Mouse (Mus musculus) limb, embryonic 13.5 days (tissue): ENCODE measurements around the gene Clasp2. TPM values are rescaled to one million over a fixed set of nuclear protein-coding genes. Genes with fewer than 3 reads are reported as not detected.
"Not testable (repeated sequence)": the region's sequence is repeated elsewhere in the genome, so short reads cannot be mapped to it uniquely, and the experiment has no call there.

Experiments used
- ATAC-seq: fragments of 200-750 bp; cut with Nextera tagmentation; 2 replicates; pipeline ENCODE4 v1.8.0; 2017; ENCODE audit warnings: low read depth, moderate number of reproducible peaks, moderate TSS enrichment; ENCODE audit not compliant: low FRiP score
- H3K27ac ChIP-seq: fragments of 300-500 bp; sonication (generic); 2 replicates; pipeline ENCODE4 v1.5.1; 2015; ENCODE audit warnings: inconsistent platforms, mild to moderate bottlenecking, moderate library complexity
- H3K27me3 ChIP-seq: fragments of 300-500 bp; sonication (generic); 2 replicates; pipeline ENCODE4 v1.6.1; 2015; ENCODE audit warnings: mild to moderate bottlenecking, inconsistent platforms
- H3K36me3 ChIP-seq: fragments of 300-500 bp; sonication (generic); 2 replicates; pipeline ENCODE4 v1.6.1; 2015; ENCODE audit warnings: inconsistent platforms, mild to moderate bottlenecking, moderate library complexity
- H3K4me1 ChIP-seq: fragments of 300-500 bp; sonication (generic); 2 replicates; pipeline ENCODE4 v1.6.1; 2015; ENCODE audit warnings: inconsistent platforms
- H3K4me2 ChIP-seq: fragments of 300-500 bp; sonication (generic); replicated peaks from 2 replicates; pipeline ENCODE4 v1.6.1; 2015; ENCODE audit warnings: inconsistent platforms, mild to moderate bottlenecking, moderate library complexity
- H3K4me3 ChIP-seq: fragments of 300-500 bp; sonication (generic); 2 replicates; pipeline ENCODE4 v1.5.1; 2015; ENCODE audit warnings: moderate library complexity, mild to moderate bottlenecking, inconsistent platforms
- H3K9ac ChIP-seq: fragments of 300-500 bp; sonication (generic); 2 replicates; pipeline ENCODE4 v1.6.1; 2015; ENCODE audit warnings: mild to moderate bottlenecking, inconsistent platforms
- H3K9me3 ChIP-seq: fragments of 300-500 bp; sonication (generic); 2 replicates; pipeline ENCODE4 v1.6.1; 2016; ENCODE audit warnings: inconsistent platforms
- WGBS: fragments of 180-500 bp; shearing (Covaris S2); methylation state at CpG from one replicate; pipeline ENCODE4 v1.1.7; 2015; 5-methylcytosine and 5-hydroxymethylcytosine counted together
- polyA plus RNA-seq: library from polyadenylated mRNA; unstranded; fragments of >200 nt; fragmentation: Nextera tagmentation; extraction: Ambion mirVana; gene quantifications from 2 replicates; pipeline ENCODE4 v1.2.1, GENCODE M21; 2015

Gene Clasp2
- polyA plus RNA-seq: 27.6 and 28.1 TPM in 2 replicates

DNA sequence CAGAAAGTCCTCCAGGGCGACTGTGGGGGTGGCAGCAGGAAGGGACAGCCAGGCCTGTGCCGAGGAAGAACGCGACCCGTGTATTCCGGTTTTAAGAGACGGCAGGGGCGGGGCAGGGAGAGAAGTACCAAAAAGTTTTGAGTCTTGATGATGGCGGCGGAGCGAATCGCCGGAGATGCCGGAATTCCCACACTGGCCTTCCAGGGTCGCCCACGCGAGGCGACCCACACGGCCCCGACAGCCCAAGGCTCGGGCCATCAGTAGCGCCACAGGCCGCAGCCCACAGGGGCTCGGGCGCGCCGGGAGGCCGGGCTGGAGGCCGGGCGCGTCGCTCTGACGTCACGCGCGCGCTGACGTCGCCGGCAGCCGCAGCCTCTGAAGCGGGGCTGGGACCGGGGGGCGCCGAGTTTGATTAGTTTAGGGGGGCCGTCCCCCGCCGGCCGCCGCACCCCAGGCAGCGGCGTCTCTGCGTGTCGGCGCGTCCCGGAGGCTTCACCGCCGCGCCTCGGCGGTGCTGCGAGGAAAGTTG lies at the start of gene Clasp2:
TSS of gene Clasp2 (plus strand) at position 366 of the 529 bp plus-strand sequence.
- Histone ChIP-seq H3K9ac (peak within 1 kb of the TSS; percentile 91), H3K27ac (peak within 1 kb of the TSS; percentile 70), H3K27me3 (no peaks in the 10 kb centered on the region), H3K36me3 (no peaks in the 10 kb centered on the region), H3K4me2 (peak within 1 kb of the TSS; percentile 97), H3K9me3 (no peaks in the 10 kb centered on the region), H3K4me3 (peak within 1 kb of the TSS; percentile 92), H3K4me1 (peaks cover 18% of the 10 kb centered on the region)
- WGBS: under 1% methylated on average over 60 of the region's 63 CpGs
- peak; percentile 97 for ATAC-seq

DNA sequence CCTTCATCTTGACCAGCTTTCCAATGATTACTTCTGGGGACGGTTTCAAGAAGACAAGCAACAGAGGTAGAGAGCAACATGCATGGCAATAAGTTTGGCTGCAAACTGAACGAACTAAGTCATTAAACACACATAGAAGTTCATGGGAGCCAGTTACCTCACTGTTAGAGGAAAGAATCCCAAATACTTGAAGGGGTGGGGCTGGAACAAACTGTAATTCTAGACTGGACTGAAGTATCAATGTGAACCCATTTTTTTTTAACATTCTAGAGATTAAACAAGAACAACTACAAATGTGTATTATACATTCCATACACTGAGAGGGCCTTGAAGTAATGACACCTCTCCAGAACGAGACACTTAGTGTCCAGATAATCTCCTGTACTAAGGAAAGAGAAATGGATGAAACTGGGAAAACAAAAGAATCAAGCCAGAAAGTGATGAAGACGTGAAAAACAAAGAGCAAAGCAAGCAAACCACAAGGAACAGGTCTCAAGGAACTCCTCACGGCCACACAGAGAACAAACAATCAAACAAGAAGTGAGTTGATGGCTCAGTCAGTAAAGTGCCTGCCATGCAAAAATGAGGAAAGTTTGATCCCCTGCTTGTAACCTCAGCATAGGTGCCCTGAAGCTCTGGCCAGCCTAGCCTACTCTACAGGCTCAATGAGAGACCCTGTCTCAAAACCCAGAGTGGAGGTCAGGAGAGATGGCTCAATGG lies 39.7 kb upstream of the Clasp2 start:
- peaks cover 20% of the 10 kb centered on the region for H3K4me1 ChIP-seq
- no peak for ATAC-seq
- H3K4me2 ChIP-seq: no peak overlapping the region
- WGBS: 82% methylated on average over 5 of the region's 5 CpGs
- H3K9me3 ChIP-seq: no peaks in the 10 kb centered on the region
- no peak overlapping the region for H3K9ac ChIP-seq
- H3K27me3 ChIP-seq: no peaks in the 10 kb centered on the region
- H3K4me3 ChIP-seq: no peak overlapping the region
- H3K27ac ChIP-seq: no peak overlapping the region
- peaks cover 22% of the 10 kb centered on the region for H3K36me3 ChIP-seq

DNA sequence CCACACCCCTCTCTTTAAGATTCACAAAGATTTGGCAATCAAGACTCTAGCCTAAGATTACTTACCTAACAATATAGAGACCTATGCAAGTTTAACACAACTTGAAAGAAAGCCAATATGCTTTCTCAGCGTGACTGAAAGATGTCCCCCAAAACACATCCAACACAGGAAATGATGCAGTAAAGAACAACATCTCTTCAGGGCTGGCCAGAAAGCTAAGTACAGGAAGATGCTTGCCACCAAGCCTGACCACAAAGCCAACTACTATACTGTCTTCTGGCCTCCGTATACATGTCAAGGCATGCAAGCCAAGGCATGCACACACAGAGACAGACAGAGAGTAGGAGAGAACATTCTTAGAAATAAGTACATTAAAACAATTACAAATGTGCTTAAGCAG lies 35.2 kb upstream of the Clasp2 start:
- 72% methylated on average over 2 of the region's 2 CpGs for WGBS
- H3K36me3 ChIP-seq: no peaks in the 10 kb centered on the region
- no peak overlapping the region for H3K9ac ChIP-seq
- peak overlapping the region; percentile 81 for H3K4me2 ChIP-seq
- H3K4me3 ChIP-seq: peak overlapping the region; percentile 96
- no peak overlapping the region for H3K27ac ChIP-seq
- no peak for ATAC-seq
- peaks cover 26% of the 10 kb centered on the region for H3K4me1 ChIP-seq
- no peaks in the 10 kb centered on the region for H3K27me3 ChIP-seq
- H3K9me3 ChIP-seq: no peaks in the 10 kb centered on the region

DNA sequence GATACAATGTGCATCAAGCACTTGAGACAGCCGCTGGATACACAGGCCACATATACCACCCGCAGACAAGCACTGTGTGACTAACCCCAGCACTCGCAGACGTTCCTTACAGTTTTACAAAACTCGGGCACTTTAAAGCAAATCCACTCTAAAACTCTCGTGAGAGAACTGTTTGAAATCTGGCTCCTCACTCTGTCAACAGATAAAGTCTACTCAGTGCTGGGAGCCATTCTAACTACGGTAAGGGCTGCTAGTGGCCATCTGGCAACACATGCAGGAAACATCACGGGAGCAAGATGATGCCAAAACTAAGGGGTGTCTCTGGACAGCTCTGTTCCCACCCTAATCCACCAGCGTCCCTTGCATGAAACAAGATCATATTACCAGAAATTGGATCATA lies 34.4 kb upstream of the Clasp2 start:
- WGBS: 54% methylated on average over 9 of the region's 9 CpGs
- H3K27ac ChIP-seq: no peak overlapping the region
- no peak for ATAC-seq
- H3K4me2 ChIP-seq: peak overlapping the region; percentile 81
- H3K9ac ChIP-seq: peak overlapping the region; percentile 98
- no peaks in the 10 kb centered on the region for H3K9me3 ChIP-seq
- peak overlapping the region; percentile 96 for H3K4me3 ChIP-seq
- peaks cover 26% of the 10 kb centered on the region for H3K4me1 ChIP-seq
- no peaks in the 10 kb centered on the region for H3K36me3 ChIP-seq
- H3K27me3 ChIP-seq: no peaks in the 10 kb centered on the region

DNA sequence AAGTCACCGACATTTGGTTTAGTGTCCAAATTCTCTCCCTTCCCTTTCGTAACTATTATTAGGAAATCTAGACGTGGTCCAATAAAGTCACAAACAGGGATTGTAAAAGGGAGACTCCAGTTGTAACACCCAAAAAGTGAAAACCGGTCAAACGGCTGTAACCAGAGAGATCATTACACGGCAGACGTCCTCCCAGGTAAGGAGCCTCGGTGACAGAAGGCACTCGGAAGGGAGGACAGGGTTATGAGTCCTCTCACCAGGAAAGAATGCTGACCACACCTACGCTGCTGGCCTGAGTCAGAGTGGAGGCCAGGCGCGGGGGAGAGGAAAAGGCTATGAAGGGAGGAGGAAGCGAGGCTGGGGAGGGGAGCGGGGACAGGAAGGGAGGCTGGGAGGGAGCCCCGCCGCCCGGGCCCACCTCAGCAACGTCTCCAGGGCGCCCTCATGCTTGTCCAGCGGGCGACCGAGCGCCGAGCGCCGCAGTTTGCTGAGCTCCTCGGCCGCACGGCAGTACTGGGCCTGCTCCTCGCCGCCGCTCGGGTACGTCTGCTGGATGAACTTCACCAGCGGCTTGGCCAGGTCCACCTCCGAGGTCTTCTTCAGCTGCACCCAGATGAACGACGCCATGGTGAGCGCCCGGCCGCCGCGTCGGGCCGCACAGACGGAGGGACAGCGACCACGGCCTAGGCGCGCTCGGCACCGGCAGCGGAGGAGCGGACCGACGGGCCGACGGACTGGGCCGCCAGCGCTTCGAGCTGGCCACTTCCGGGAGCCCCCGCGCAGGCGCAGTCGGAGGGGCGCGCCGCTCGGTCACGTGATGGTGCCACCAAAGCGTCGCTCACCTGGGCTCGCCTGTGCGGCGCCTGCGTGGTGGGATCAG lies 33.6 kb upstream of the Clasp2 start, which contains the start of gene Pdcd6ip:
TSS of gene Pdcd6ip (minus strand) at position 779 of the 880 bp plus-strand sequence.
- peak within 1 kb of the TSS; percentile 81 for H3K4me2 ChIP-seq
- under 1% methylated on average over 72 of the region's 77 CpGs for WGBS
- H3K9me3 ChIP-seq: no peaks in the 10 kb centered on the region
- ATAC-seq: peak; percentile 92
- H3K36me3 ChIP-seq: no peaks in the 10 kb centered on the region
- H3K4me3 ChIP-seq: peak within 1 kb of the TSS; percentile 96
- no peaks in the 10 kb centered on the region for H3K27me3 ChIP-seq
- H3K4me1 ChIP-seq: peaks cover 26% of the 10 kb centered on the region
- peak within 1 kb of the TSS; percentile 88 for H3K27ac ChIP-seq
- peak within 1 kb of the TSS; percentile 98 for H3K9ac ChIP-seq

DNA sequence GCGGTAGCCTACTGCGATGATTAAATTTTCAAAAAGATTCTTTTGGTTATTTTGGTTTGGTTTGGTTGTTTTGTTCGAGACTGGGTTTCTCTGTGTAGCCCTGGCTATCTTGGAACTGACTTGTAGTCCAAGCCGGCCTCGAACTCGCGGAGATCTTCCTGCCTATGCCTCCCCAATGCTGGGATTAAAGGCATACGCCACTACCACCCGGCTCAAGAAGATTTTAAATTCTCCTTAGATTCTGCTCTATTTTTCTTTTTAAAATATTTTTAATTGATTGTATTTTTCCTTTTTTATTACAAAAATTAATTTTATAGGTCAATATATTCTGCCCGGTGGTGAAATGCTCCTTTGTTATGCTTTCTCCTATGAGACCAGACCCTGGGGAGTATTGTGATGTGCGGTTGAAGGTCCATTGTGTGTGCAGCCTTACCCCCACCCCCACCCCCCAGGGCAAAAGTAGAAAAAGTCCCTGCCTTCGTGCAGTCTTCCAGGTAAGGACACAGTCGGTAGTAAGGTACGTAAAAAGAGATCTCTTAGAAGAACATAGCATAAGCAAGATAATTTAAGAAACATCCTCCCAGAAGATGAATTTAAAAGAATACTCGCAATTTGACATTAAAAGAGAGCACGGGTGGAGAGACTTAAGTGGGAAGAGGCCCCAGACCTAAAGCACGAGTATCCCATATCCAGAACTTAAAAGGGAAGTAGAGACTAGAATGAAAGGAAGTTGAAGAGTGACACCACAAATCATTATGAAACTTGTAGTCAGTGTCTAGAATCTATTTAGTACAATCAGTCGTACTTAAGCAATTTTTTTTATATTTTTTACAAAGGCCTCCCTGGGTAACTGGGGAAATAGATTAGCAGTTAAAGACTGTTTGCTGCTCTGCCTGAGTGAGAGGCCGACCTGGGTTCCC lies 32.7 kb upstream of the Clasp2 start:
- Histone ChIP-seq H3K4me1 (peaks cover 26% of the 10 kb centered on the region), H3K4me3 (peak overlapping the region; percentile 96), H3K4me2 (peak overlapping the region; percentile 81), H3K9me3 (no peaks in the 10 kb centered on the region), H3K27ac (no peak overlapping the region), H3K27me3 (no peaks in the 10 kb centered on the region), H3K36me3 (no peaks in the 10 kb centered on the region), H3K9ac (peak overlapping the region; percentile 98)
- peak; percentile 49 for ATAC-seq
- 54% methylated on average over 19 of the region's 19 CpGs for WGBS

DNA sequence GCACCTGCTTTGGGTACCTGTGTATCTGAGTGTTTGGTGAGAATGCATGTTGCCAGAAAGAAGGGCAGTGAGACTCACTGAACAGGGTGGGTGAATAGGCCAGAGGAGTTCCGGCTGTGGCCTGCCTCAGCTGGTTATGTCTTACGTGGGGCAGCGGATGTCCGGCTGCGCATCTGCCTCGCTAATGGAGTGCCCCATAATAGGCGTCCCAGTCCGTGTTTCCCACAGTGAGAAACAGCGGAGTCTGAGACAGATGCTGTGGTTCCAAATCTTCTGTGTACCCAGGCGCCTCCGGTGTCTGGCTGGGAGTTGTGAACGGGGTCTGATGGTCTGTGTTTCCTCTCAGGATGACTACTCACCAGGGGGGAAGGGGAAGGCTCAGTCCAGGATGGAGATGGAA lies 30.4 kb upstream of the Clasp2 start:
- H3K9me3 ChIP-seq: no peaks in the 10 kb centered on the region
- no peaks in the 10 kb centered on the region for H3K27me3 ChIP-seq
- H3K4me2 ChIP-seq: no peak overlapping the region
- WGBS: 76% methylated on average over 12 of the region's 12 CpGs
- H3K27ac ChIP-seq: no peak overlapping the region
- no peak overlapping the region for H3K4me3 ChIP-seq
- no peak for ATAC-seq
- H3K9ac ChIP-seq: no peak overlapping the region
- H3K4me1 ChIP-seq: peaks cover 13% of the 10 kb centered on the region
- no peaks in the 10 kb centered on the region for H3K36me3 ChIP-seq

DNA sequence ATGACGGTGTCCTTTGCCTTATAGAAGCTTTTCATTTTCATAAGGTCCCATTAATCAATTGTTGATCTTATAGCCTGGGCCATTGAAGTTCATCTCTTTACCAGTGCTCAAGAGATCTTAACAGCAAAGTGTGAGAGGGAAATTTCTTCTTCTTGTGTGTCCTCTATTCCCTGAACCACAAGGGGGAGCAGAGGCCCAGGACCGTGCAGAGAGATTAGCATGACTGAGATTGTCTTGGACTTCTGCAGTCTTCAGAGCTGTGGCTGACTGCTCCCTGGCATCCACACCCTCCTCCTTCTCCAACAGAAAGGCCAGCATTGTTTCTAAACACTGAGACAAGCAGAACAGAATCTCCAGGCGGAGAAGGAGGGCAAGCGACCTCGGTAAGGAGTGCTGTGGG lies 22.2 kb upstream of the Clasp2 start:
- Histone ChIP-seq H3K4me3 (no peak overlapping the region), H3K27ac (no peak overlapping the region), H3K9ac (no peak overlapping the region), H3K36me3 (no peaks in the 10 kb centered on the region), H3K4me1 (no peaks in the 10 kb centered on the region), H3K9me3 (no peaks in the 10 kb centered on the region), H3K27me3 (no peaks in the 10 kb centered on the region), H3K4me2 (no peak overlapping the region)
- 52% methylated on average over 5 of the region's 5 CpGs for WGBS
- ATAC-seq: no peak

DNA sequence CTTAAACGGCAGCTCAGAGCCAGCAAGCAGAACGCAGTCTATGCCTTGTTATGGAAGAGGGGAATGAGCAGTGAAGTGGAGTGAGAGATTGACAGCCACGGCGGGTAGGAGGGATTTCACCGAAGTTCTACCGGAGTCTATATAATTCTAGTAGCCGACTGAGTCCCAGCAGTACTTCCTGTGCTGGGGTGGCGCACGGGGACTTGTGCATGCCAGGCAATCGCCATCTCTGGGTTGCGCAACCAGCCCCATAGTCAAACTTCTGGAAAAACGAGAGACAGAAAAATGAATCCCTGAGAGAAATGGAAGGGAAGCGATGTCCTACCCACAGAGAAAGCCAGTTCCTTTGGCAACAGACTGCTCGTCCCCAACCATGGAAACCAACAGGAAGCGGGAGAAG lies 16.6 kb upstream of the Clasp2 start:
- ATAC-seq: no peak
- Histone ChIP-seq H3K27me3 (no peaks in the 10 kb centered on the region), H3K9me3 (no peaks in the 10 kb centered on the region), H3K4me2 (no peak overlapping the region), H3K9ac (no peak overlapping the region), H3K4me1 (no peaks in the 10 kb centered on the region), H3K27ac (no peak overlapping the region), H3K36me3 (no peaks in the 10 kb centered on the region), H3K4me3 (no peak overlapping the region)
- WGBS: 80% methylated on average over 15 of the region's 15 CpGs

DNA sequence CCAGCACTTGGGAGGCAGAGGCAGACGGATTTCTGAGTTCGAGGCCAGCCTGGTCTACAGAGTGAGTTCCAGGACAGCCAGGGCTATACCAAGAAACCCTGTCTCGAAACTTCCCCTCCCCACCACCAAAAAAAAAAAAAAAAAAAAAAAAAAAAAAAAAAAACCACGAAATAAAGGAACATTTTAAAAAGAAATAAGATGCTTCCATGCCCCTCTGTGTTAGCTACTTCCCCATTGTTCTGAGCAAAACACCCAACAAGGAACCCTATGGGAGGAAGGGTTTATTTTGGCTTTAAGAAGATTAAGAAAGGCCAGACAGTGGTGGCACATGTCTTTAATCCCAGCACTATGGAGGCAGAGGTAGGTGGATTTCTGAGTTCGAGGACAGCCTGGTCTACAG lies 15.7 kb upstream of the Clasp2 start:
- ATAC-seq, H3K4me2 ChIP-seq, H3K27ac ChIP-seq, H3K4me3 ChIP-seq, H3K27me3 ChIP-seq, H3K4me1 ChIP-seq, H3K36me3 ChIP-seq, H3K9me3 ChIP-seq, H3K9ac ChIP-seq: not testable (repeated sequence)
- WGBS: 89% methylated on average over 5 of the region's 5 CpGs

DNA sequence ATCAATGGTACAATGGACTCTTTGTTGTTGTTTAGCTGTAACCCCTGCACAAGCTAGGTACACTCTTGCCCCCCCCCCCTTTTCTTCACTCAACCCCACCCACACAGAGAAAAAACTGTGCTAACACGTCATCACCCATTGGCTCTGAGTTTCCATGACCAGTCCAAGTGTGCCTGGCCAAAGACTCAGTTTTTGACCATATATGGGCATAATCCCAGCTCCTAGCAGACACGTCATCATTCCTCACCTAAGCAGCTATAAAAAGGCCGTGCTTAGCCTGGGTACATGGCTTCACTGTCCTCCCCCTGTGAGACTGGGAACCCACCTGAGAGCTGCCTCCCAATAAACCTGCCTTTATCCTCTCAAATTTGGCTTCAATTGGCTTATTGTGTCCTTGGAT lies 15.1 kb upstream of the Clasp2 start:
- no peak for ATAC-seq
- no peaks in the 10 kb centered on the region for H3K4me1 ChIP-seq
- whole genome bisulfite sequencing: 39% methylated on average over 3 of the region's 3 CpGs

More for the DNA sequence above, 15.1 kb upstream of the Clasp2 start:
- no peak overlapping the region for H3K4me2 ChIP-seq
- no peak overlapping the region for H3K27ac ChIP-seq
- no peaks in the 10 kb centered on the region for H3K9me3 ChIP-seq
- no peaks in the 10 kb centered on the region for H3K36me3 ChIP-seq
- no peak overlapping the region for H3K9ac ChIP-seq
- no peak overlapping the region for H3K4me3 ChIP-seq
- H3K27me3 ChIP-seq: no peaks in the 10 kb centered on the region
